Mouse (Mus musculus): ENCODE results near the gene Arhgap18. TPM values are rescaled to one million over a fixed set of nuclear protein-coding genes. Genes with fewer than 3 reads are reported as not detected.
A peak's percentile ranks its signal among the peaks of the same experiment; 100 is the strongest.

Arhgap18 gene
- polyA plus RNA-seq, 1 experiment from 2014 or later = 25.7 TPM

GRCm38 (mm10) chr10:26890269-26890955 lies 137.2 kb downstream of the Arhgap18 start:
- POLR2A ChIA-PET = no interaction called here
- ATAC-seq = no peak
- CTCF ChIA-PET = interaction anchor here (0.6 to 10.9 kb wide), 20 partner anchors 8 to 517 kb away, joined by 3 to 98 read pairs (median 4); partner anchors contain the start of gene Arhgap18
- peak; percentile 86 for TF ChIP-seq CTCF (IDR thresholded peaks at IDR 0.05)
- no peak for DNase-seq (ENCODE audit: low read depth, low spot score)
- no peaks in the 10 kb centered on the region for H3K27me3 ChIP-seq
- in situ Hi-C loops (cut with MboI; ENCODE audit: low pct_unique_long_range_greater_than_20kb) = loop anchor here (5.0 to 10.0 kb wide), 3 partner anchors 178 to 518 kb away; no protein-coding TSS in a partner anchor

GRCm38 (mm10) chr10:26893091-26893490 lies 139.9 kb downstream of the Arhgap18 start:
- POLR2A ChIA-PET = no interaction called here
- ATAC-seq (no peak), DNase-seq (ENCODE audit: low read depth, low spot score) (no peak)
- in situ Hi-C loops (cut with MboI; ENCODE audit: low pct_unique_long_range_greater_than_20kb) = loop anchor here (5.0 to 10.0 kb wide), 3 partner anchors 181 to 521 kb away; no protein-coding TSS in a partner anchor
- no peaks in the 10 kb centered on the region for H3K27me3 ChIP-seq
- CTCF ChIA-PET = interaction anchor here (10.9 kb wide), 1 partner anchor 140 kb away, joined by 98 read pairs; the partner anchor contains the start of gene Arhgap18
- TF ChIP-seq CTCF (IDR thresholded peaks at IDR 0.05) = no peak

GRCm38 (mm10) chr10:26895726-26896125 lies 142.5 kb downstream of the Arhgap18 start:
- in situ Hi-C loops (cut with MboI; ENCODE audit: low pct_unique_long_range_greater_than_20kb) = loop anchor here (5.0 to 10.0 kb wide), 2 partner anchors 102 to 401 kb away; no protein-coding TSS in a partner anchor
- ATAC-seq (peak; percentile 75), DNase-seq (ENCODE audit: low read depth, low spot score) (no peak)
- CTCF ChIA-PET = interaction anchor here (1.0 to 1.5 kb wide), 3 partner anchors 116 to 180 kb away, joined by 3 read pairs; no protein-coding TSS in a partner anchor
- POLR2A ChIA-PET = no interaction called here
- no peaks in the 10 kb centered on the region for H3K27me3 ChIP-seq
- TF ChIP-seq CTCF (IDR thresholded peaks at IDR 0.05) = no peak

GRCm38 (mm10) chr10:26900426-26900825 lies 147.2 kb downstream of the Arhgap18 start:
- ATAC-seq (no peak), DNase-seq (ENCODE audit: low read depth, low spot score) (no peak)
- no peak for TF ChIP-seq CTCF (IDR thresholded peaks at IDR 0.05)
- ChIA-PET POLR2A (no interaction called here), CTCF (interaction anchor here (0.7 to 1.3 kb wide), 2 partner anchors 10 to 148 kb away, joined by 3 to 5 read pairs; no protein-coding TSS in a partner anchor)
- H3K27me3 ChIP-seq = no peaks in the 10 kb centered on the region
- in situ Hi-C loops (cut with MboI; ENCODE audit: low pct_unique_long_range_greater_than_20kb) = loop anchor here (25.0 kb wide), 1 partner anchor 762 kb away; no protein-coding TSS in a partner anchor

- ChIA-PET POLR2A (no interaction called here), CTCF (interaction anchor here (1.1 to 1.2 kb wide), 3 partner anchors 9 to 39 kb away, joined by 3 read pairs; no protein-coding TSS in a partner anchor)
- in situ Hi-C loops (cut with MboI; ENCODE audit: low pct_unique_long_range_greater_than_20kb) = loop anchor here (25.0 kb wide), 1 partner anchor 759 kb away; no protein-coding TSS in a partner anchor
- no peak for TF ChIP-seq CTCF (IDR thresholded peaks at IDR 0.05)
- ATAC-seq = no peak
- no peak for DNase-seq (ENCODE audit: low read depth, low spot score)
- no peaks in the 10 kb centered on the region for H3K27me3 ChIP-seq
These were observed 150.6 kb downstream of the Arhgap18 start for GRCm38 (mm10) chr10:26903781-26904180.

GRCm38 (mm10) chr10:26911176-26911575 lies 158.0 kb downstream of the Arhgap18 start:
- no peaks in the 10 kb centered on the region for H3K27me3 ChIP-seq
- in situ Hi-C loops (cut with MboI; ENCODE audit: low pct_unique_long_range_greater_than_20kb) = loop anchor here (25.0 kb wide), 1 partner anchor 751 kb away; no protein-coding TSS in a partner anchor
- CTCF ChIA-PET = no interaction called here
- ATAC-seq = no peak
- no peak for TF ChIP-seq CTCF (IDR thresholded peaks at IDR 0.05)
- DNase-seq (ENCODE audit: low read depth, low spot score) = no peak
- POLR2A ChIA-PET = interaction anchor here (0.5 kb wide), 2 partner anchors 371 to 567 kb away, joined by 3 to 13 read pairs; no protein-coding TSS in a partner anchor

- no peak for ATAC-seq
- no peak for DNase-seq (ENCODE audit: low read depth, low spot score)
- ChIA-PET POLR2A (no interaction called here), CTCF (interaction anchor here (1.1 kb wide), 1 partner anchor 8 kb away, joined by 3 read pairs; no protein-coding TSS in a partner anchor)
- in situ Hi-C loops (cut with MboI; ENCODE audit: low pct_unique_long_range_greater_than_20kb) = loop anchor here (25.0 kb wide), 1 partner anchor 750 kb away; no protein-coding TSS in a partner anchor
- no peaks in the 10 kb centered on the region for H3K27me3 ChIP-seq
- TF ChIP-seq CTCF (IDR thresholded peaks at IDR 0.05) = no peak
These were observed 159.0 kb downstream of the Arhgap18 start for GRCm38 (mm10) chr10:26912112-26912797.

- CTCF ChIA-PET = interaction anchor here (1.1 to 1.3 kb wide), 2 partner anchors 9 to 10 kb away, joined by 3 read pairs; no protein-coding TSS in a partner anchor
- POLR2A ChIA-PET = no interaction called here
- no peak for TF ChIP-seq CTCF (IDR thresholded peaks at IDR 0.05)
- in situ Hi-C loops (cut with MboI; ENCODE audit: low pct_unique_long_range_greater_than_20kb) = loop anchor here (25.0 kb wide), 1 partner anchor 749 kb away; no protein-coding TSS in a partner anchor
- ATAC-seq (no peak), DNase-seq (ENCODE audit: low read depth, low spot score) (no peak)
- no peaks in the 10 kb centered on the region for H3K27me3 ChIP-seq
These were observed 159.6 kb downstream of the Arhgap18 start for GRCm38 (mm10) chr10:26912807-26913206.

GRCm38 (mm10) chr10:26919307-26919977 lies 166.2 kb downstream of the Arhgap18 start:
- ChIA-PET CTCF (interaction anchor here (0.6 to 1.8 kb wide), 3 partner anchors 29 to 75 kb away, joined by 3 to 6 read pairs (median 4); no protein-coding TSS in a partner anchor), POLR2A (no interaction called here)
- in situ Hi-C loops (cut with MboI; ENCODE audit: low pct_unique_long_range_greater_than_20kb) = loop anchor here (25.0 kb wide), 1 partner anchor 743 kb away; no protein-coding TSS in a partner anchor
- peak; percentile 9 for DNase-seq (ENCODE audit: low read depth, low spot score)
- ATAC-seq = peak; percentile 67
- peak; percentile 81 for TF ChIP-seq CTCF (IDR thresholded peaks at IDR 0.05)
- no peaks in the 10 kb centered on the region for H3K27me3 ChIP-seq
